Mouse (Mus musculus) intestine, embryonic 15.5 days (tissue): ENCODE results near the gene Unc13c. TPM values are rescaled to one million over a fixed set of nuclear protein-coding genes. Genes with fewer than 3 reads are reported as not detected.

Experiments used
- ATAC-seq: fragments of 200-750 bp; cut with Nextera tagmentation; 2 replicates; pipeline ENCODE4 v1.8.0; 2017; ENCODE audit warnings: moderate TSS enrichment, moderate library complexity
- H3K27ac ChIP-seq: fragments of 300-500 bp; sonication (generic); 2 replicates; pipeline ENCODE4 v1.5.1; 2015; ENCODE audit warnings: mild to moderate bottlenecking, inconsistent platforms
- H3K27me3 ChIP-seq: fragments of 300-500 bp; sonication (generic); replicated peaks from 2 replicates; pipeline ENCODE4 v1.6.1; 2015; ENCODE audit warnings: inconsistent platforms
- H3K36me3 ChIP-seq: fragments of 300-500 bp; sonication (generic); 2 replicates; pipeline ENCODE4 v1.6.1; 2015; ENCODE audit warnings: inconsistent platforms
- H3K4me1 ChIP-seq: fragments of 300-500 bp; sonication (generic); replicated peaks from 2 replicates; pipeline ENCODE4 v1.6.1; 2015; ENCODE audit warnings: inconsistent platforms
- H3K4me2 ChIP-seq: fragments of 300-500 bp; sonication (generic); replicated peaks from 2 replicates; pipeline ENCODE4 v1.6.1; 2015; ENCODE audit warnings: mild to moderate bottlenecking, inconsistent platforms
- H3K4me3 ChIP-seq: fragments of 300-500 bp; sonication (generic); replicated peaks from 2 replicates; pipeline ENCODE4 v1.5.1; 2015; ENCODE audit warnings: inconsistent platforms
- H3K9ac ChIP-seq: fragments of 300-500 bp; sonication (generic); 2 replicates; pipeline ENCODE4 v1.6.1; 2015; ENCODE audit warnings: inconsistent platforms
- H3K9me3 ChIP-seq: fragments of 300-500 bp; sonication (generic); 2 replicates; pipeline ENCODE4 v1.6.1; 2016; ENCODE audit warnings: inconsistent platforms
- WGBS: fragments of 180-500 bp; shearing (Covaris S2); methylation state at CpG from one replicate; pipeline ENCODE4 v1.1.7; 2015; 5-methylcytosine and 5-hydroxymethylcytosine counted together
- polyA plus RNA-seq: library from polyadenylated mRNA; unstranded; fragments of >200 nt; fragmentation: Nextera tagmentation; extraction: Ambion mirVana; gene quantifications from 2 replicates; pipeline ENCODE4 v1.2.1, GENCODE M21; 2015

Gene Unc13c
- polyA plus RNA-seq, 1 experiment from 2014 or later = 0.16 TPM

DNA sequence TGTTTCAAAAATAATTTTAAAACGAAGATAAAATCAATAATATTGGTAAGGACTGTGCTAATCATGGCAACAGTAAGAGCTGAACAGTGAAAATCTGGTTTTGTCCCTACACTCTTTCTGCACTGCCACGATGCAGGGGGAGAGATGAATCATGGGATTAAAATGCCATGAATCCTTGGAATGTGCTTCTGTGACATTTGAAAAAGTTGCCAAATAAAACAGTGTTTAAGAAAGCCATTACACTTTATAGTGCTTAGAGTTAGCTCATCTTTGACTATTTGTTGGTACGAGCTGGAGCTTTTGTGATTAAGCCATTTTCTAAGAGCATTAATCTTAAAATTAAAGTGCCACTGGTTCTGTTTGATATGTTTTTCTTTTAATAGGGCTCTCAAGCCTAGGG, 496.2 kb downstream of the Unc13c start:
- Histone ChIP-seq H3K9me3 (no peaks in the 10 kb centered on the region), H3K4me1 (no peaks in the 10 kb centered on the region), H3K4me3 (no peak overlapping the region), H3K27me3 (no peaks in the 10 kb centered on the region), H3K27ac (no peak overlapping the region), H3K4me2 (no peak overlapping the region), H3K36me3 (no peaks in the 10 kb centered on the region), H3K9ac (no peak overlapping the region)
- WGBS = 39% methylated on average over 3 of the region's 3 CpGs
- ATAC-seq = no peak

- Histone ChIP-seq H3K4me2 (no peak overlapping the region), H3K4me1 (no peaks in the 10 kb centered on the region), H3K4me3 (no peak overlapping the region), H3K27me3 (no peaks in the 10 kb centered on the region), H3K36me3 (no peaks in the 10 kb centered on the region), H3K9ac (no peak overlapping the region), H3K27ac (no peak overlapping the region), H3K9me3 (no peaks in the 10 kb centered on the region)
- no peak for ATAC-seq
- 94% methylated on average over 2 of the region's 2 CpGs for WGBS
Measured at GRCm38 (mm10) chr9:73462027-73462426, 506.7 kb downstream of the Unc13c start.

- 68% methylated on average over 6 of the region's 6 CpGs for WGBS
- no peaks in the 10 kb centered on the region for H3K36me3 ChIP-seq
- H3K9me3 ChIP-seq = no peaks in the 10 kb centered on the region
- no peak overlapping the region for H3K9ac ChIP-seq
- no peak overlapping the region for H3K4me3 ChIP-seq
- no peaks in the 10 kb centered on the region for H3K4me1 ChIP-seq
- ATAC-seq = no peak
- H3K4me2 ChIP-seq = no peak overlapping the region
- no peak overlapping the region for H3K27ac ChIP-seq
- no peaks in the 10 kb centered on the region for H3K27me3 ChIP-seq
Measured at GRCm38 (mm10) chr9:73450009-73450408, 518.8 kb downstream of the Unc13c start.

DNA sequence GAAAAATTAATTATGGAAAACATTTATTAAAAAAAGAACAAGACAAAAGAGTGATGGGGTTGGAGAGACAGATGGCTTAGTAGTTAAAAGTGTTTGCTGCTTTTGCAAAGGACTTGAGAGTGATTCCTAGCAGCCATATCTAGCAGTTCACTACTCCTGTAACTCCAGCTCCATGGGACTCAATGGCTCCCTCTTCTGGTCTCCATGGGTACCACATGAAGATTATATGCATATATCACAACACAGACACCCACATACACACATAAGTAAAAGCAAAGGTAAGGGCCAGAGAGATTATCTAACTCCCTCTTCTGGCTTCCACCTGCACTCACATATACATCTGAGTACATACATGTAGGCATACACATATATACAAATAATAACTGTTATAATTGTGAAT, 519.5 kb downstream of the Unc13c start:
- no peak overlapping the region for H3K4me3 ChIP-seq
- H3K27ac ChIP-seq = no peak overlapping the region
- H3K4me2 ChIP-seq = no peak overlapping the region
- no peaks in the 10 kb centered on the region for H3K9me3 ChIP-seq
- no peaks in the 10 kb centered on the region for H3K27me3 ChIP-seq
- no peak for ATAC-seq
- H3K4me1 ChIP-seq = no peaks in the 10 kb centered on the region
- H3K36me3 ChIP-seq = no peaks in the 10 kb centered on the region
- H3K9ac ChIP-seq = no peak overlapping the region

DNA sequence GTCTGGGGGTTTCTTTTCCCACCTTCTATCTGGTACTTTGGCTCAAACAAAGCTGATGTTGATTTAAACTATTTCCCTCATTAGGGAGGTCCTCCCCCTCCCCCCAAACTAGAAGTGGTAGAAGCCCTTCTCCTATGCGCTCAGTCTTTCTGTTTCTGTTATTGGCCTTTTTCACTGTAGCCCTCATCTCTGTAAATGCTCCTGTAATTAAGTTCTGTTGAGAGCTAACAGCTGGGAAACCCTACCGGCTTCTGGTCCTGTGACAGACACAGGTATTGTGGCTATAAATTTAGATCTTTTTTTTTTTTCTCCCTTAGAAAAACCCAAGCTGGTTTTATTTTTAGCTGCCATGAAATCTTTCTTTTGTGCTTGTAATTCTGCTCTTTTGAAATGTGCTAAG, 536.8 kb downstream of the Unc13c start:
- no peaks in the 10 kb centered on the region for H3K9me3 ChIP-seq
- H3K4me2 ChIP-seq = no peak overlapping the region
- no peaks in the 10 kb centered on the region for H3K4me1 ChIP-seq
- H3K36me3 ChIP-seq = no peaks in the 10 kb centered on the region
- no peaks in the 10 kb centered on the region for H3K27me3 ChIP-seq
- H3K27ac ChIP-seq = no peak overlapping the region
- 64% methylated on average over 2 of the region's 2 CpGs for WGBS
- no peak overlapping the region for H3K9ac ChIP-seq
- no peak overlapping the region for H3K4me3 ChIP-seq
- no peak for ATAC-seq

Other genes starting within 250 kb of the Unc13c start
- 0.15 and 0.16 TPM in 2 replicates for gene Wdr72, start 141.4 kb upstream of the Unc13c start, polyA plus RNA-seq